Comparison of ENCODE assay signal across 9 mouse cellular contexts in genomic region chr7:145206056-145206610, GRCm38 (mm10). TPM values are rescaled to one million over a fixed set of nuclear protein-coding genes. Genes with fewer than 3 reads are reported as not detected.
DNase-seq lines count a peak whose midpoint lies in the region; ATAC-seq and TF ChIP-seq lines count a peak whose summit lies in the region.
"Had no signal": no experiment of that assay in that cellular context is flagged by ENCODE, and none has a peak within 500 bp of the region (broad histone marks: within the 10 kb centered on the region; RNA-seq: fewer than 3 reads in every experiment).

No protein-coding gene starts in this region.

- H3K36me3 ChIP-seq in ES-E14 (ENCODE audit: control insufficient read depth, insufficient read depth, low read length, poor library complexity, severe bottlenecking), result no peaks in the 10 kb centered on the region
- no peaks in the 10 kb centered on the region for H3K36me3 ChIP-seq in lung, embryonic 16.5 days (ENCODE audit: control insufficient read depth, insufficient read depth, low read length)
- H3K36me3 ChIP-seq: G1E had no signal

- ATAC-seq in frontal cortex, adult (ENCODE audit: low TSS enrichment), result peak; percentile 95
- ATAC-seq in lung, embryonic 16.5 days (ENCODE audit: low read depth), result peak; percentile 93

- H3K9ac ChIP-seq in ES-E14 (ENCODE audit: insufficient read depth, low read depth, low read length, poor library complexity, severe bottlenecking), result peak overlapping the region; percentile 68
- H3K9ac ChIP-seq in lung, embryonic 16.5 days (ENCODE audit: low read length), result peak overlapping the region; percentile 79

- peak overlapping the region; percentile 57 for H3K4me2 ChIP-seq in lung, embryonic 16.5 days (ENCODE audit: low read depth, low read length)

- in situ Hi-C loops in ES-E14 (cut with MboI; ENCODE audit: low sequenced_read_pairs in 2 of 2, unreplicated experiment in 2 of 2), result no loop called here

- no peak overlapping the region for H3K27ac ChIP-seq in ES-E14 (ENCODE audit: insufficient read depth, low read depth, low read length, poor library complexity, severe bottlenecking)
- peak overlapping the region; percentile 96 for H3K27ac ChIP-seq in lung, embryonic 16.5 days (ENCODE audit: low read length)

- WGBS in lung, embryonic 16.5 days, result 3% methylated on average over 34 of the region's 34 CpGs

- no peaks in the 10 kb centered on the region for H3K9me3 ChIP-seq in ES-E14 (ENCODE audit: control insufficient read depth, insufficient read depth, low read depth, low read length)
- H3K9me3 ChIP-seq in lung, embryonic 16.5 days (ENCODE audit: control insufficient read depth, low read length), result peaks cover 2% of the 10 kb centered on the region; the same call in 1 of the 2 replicates
- H3K9me3 ChIP-seq: G1E had no signal

- peaks cover 2 to 11% of the 10 kb centered on the region in 2 experiments; a peak in 3 of 4 replicates for H3K4me1 ChIP-seq in ES-E14 (ENCODE audit: control insufficient read depth in 2 of 2, insufficient read depth in 2 of 2, low read length in 2 of 2, poor library complexity in 1 of 2)
- H3K4me1 ChIP-seq in lung, embryonic 16.5 days (replicated peaks; ENCODE audit: control insufficient read depth, insufficient read depth, low read length), result peaks cover 21% of the 10 kb centered on the region

- no peaks in the 10 kb centered on the region for H3K27me3 ChIP-seq in lung, embryonic 16.5 days (ENCODE audit: control insufficient read depth, insufficient read depth, low read depth, low read length)

- H3K4me3 ChIP-seq in ES-E14 (ENCODE audit: insufficient read depth in 1 of 2, low read depth in 1 of 2, low read length in 2 of 2, poor library complexity in 1 of 2, severe bottlenecking in 1 of 2), result peak overlapping the region; percentile 44 to 52
- H3K4me3 ChIP-seq in lung, embryonic 16.5 days (ENCODE audit: low read length), result peak overlapping the region; percentile 31

- no peak for DNase-seq in ES-E14 (ENCODE audit: low read depth, low spot score)
- DNase-seq in cerebellum, adult 9-10 months, result peak; percentile 61
- DNase-seq in heart, postnatal 4 days, result peak; percentile 87
- DNase-seq in layer of hippocampus, postnatal 14 days (ENCODE audit: low spot score in 2 of 2), result peak; percentile 65 to 66
- peak; percentile 64 for DNase-seq in ovary, postnatal 14 days (ENCODE audit: low spot score)
- DNase-seq in thymus, postnatal 10 days (ENCODE audit: low spot score in 2 of 2), result no peak

TF ChIP-seq in ES-E14, 5 proteins besides CTCF, POLR2A, EP300 and RAD21:
- no peak for TF ChIP-seq ZC3H11A (IDR thresholded peaks at IDR 0.05; ENCODE audit: borderline replicate concordance, low read depth, low read length)
- TF ChIP-seq MAFK (IDR thresholded peaks at IDR 0.05; ENCODE audit: insufficient read depth, low read depth, low read length), result no peak
- TF ChIP-seq ZNF384 (IDR thresholded peaks at IDR 0.05; ENCODE audit: low read depth, low read length), result no peak
- no peak for TF ChIP-seq HCFC1 (IDR thresholded peaks at IDR 0.05; ENCODE audit: borderline replicate concordance, insufficient read depth, low read length)
- no peak for TF ChIP-seq CHD2 (IDR thresholded peaks at IDR 0.05; ENCODE audit: low read depth, low read length)

RNA-seq across cellular contexts. Expression of gene 1810010D01Rik, which starts 1.8 kb away (rescaled TPM):
- total RNA-seq in ES-E14 (2012; rRNA removed), result 0.69 and 1.0 TPM in 2 replicates
- total RNA-seq in heart, postnatal 4 days (2021), result under 1 TPM in 1 of 2 experiments, not detected in 1; 0.31 TPM
- total RNA-seq in layer of hippocampus, postnatal 14 days (2021), result not detected
- polyA plus RNA-seq in lung, embryonic 16.5 days (2015; fragmentation: Nextera tagmentation; extraction: Ambion mirVana), result 0.43 TPM in 1 of 2 replicates, not detected in the other
- total RNA-seq: G1E had no signal
- polyA plus RNA-seq: G1E had no signal

Comparison
In these comparisons a context has a peak if more than half of its experiments do, and no peak if none do; other contexts are left out.
1. DNase-seq: peak in cerebellum, adult 9-10 months (single experiment), heart, postnatal 4 days (single experiment), layer of hippocampus, postnatal 14 days (2 of 2) and ovary, postnatal 14 days (single experiment); none in ES-E14 (single experiment) and thymus, postnatal 10 days (0 of 2).